Mouse (Mus musculus) megakaryocyte, embryonic 14.5 days (primary cell): Measurements from ENCODE around the gene Pou6f1.

ENCODE experiments used
- FLI1 ChIP-seq: IDR thresholded peaks from 2 replicates; pipeline ENCODE4 v1.6.1; 2012; ENCODE audit warnings: low read length, inconsistent platforms, mixed read lengths
- GATA1 ChIP-seq: IDR thresholded peaks from 3 replicates; pipeline ENCODE4 v1.6.1; 2012; ENCODE audit warnings: mixed read lengths, low read length, inconsistent platforms, borderline replicate concordance

GRCm38 (mm10) chr15:100598287-100598882 lies 1.4 kb downstream of the Pou6f1 start:
- TF ChIP-seq GATA1 (no peak), FLI1 (no peak)
